Mouse (Mus musculus): ENCODE data around the gene Gm10198. TPM values are rescaled to one million over a fixed set of nuclear protein-coding genes. Genes with fewer than 3 reads are reported as not detected.

Gene Gm10198
- polyA plus RNA-seq, 1 experiment from 2014 or later: not detected

DNA sequence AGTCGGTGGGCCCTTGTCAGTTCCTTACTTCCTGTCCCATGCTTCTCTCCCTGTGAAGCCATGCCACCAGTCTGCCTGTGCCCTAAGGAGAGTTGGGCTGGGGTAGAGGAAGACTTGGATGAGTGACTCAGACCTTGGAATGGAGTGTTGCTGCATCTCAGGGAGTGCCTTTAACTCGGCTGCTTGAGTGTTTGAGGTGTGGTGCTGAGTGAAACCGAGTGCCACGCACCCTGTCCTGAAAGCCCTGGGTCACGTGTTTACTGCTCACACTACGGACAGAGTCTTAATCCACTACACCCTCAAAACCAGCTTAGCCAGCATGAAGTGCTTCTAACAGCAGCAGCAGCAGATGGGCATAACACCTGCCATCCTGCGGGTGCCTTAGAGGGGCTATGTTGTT is 30.5 kb downstream of the Gm10198 start:
- H3K9ac ChIP-seq (ENCODE audit: low read length): no peak overlapping the region
- no peak overlapping the region for H3K27ac ChIP-seq (ENCODE audit: low read depth, low read length)
- H3K27me3 ChIP-seq (replicated peaks; ENCODE audit: control insufficient read depth, insufficient read depth, low read length): no peaks in the 10 kb centered on the region
- 90% methylated on average over 7 of the region's 7 CpGs for whole genome bisulfite sequencing
- no peak overlapping the region for H3K4me2 ChIP-seq (ENCODE audit: low read length)
- no peak overlapping the region for H3K4me3 ChIP-seq (ENCODE audit: low read depth, low read length)
- no peaks in the 10 kb centered on the region for H3K4me1 ChIP-seq (ENCODE audit: control insufficient read depth, insufficient read depth, low read length)
- H3K9me3 ChIP-seq (replicated peaks; ENCODE audit: control insufficient read depth, low read length): no peaks in the 10 kb centered on the region
- no peak for DNase-seq (ENCODE audit: low spot score)
- no peak for ATAC-seq
- H3K36me3 ChIP-seq (ENCODE audit: control insufficient read depth, insufficient read depth, low read length): no peaks in the 10 kb centered on the region

GRCm38 (mm10) chr13:111624115-111624514 is 31.5 kb downstream of the Gm10198 start:
- Histone ChIP-seq H3K36me3 (ENCODE audit: control insufficient read depth, insufficient read depth, low read length) (no peaks in the 10 kb centered on the region), H3K27ac (ENCODE audit: low read depth, low read length) (no peak overlapping the region), H3K4me1 (ENCODE audit: control insufficient read depth, insufficient read depth, low read length) (no peaks in the 10 kb centered on the region), H3K4me3 (ENCODE audit: low read depth, low read length) (no peak overlapping the region), H3K4me2 (ENCODE audit: low read length) (no peak overlapping the region), H3K9ac (ENCODE audit: low read length) (no peak overlapping the region), H3K27me3 (replicated peaks; ENCODE audit: control insufficient read depth, insufficient read depth, low read length) (no peaks in the 10 kb centered on the region), H3K9me3 (replicated peaks; ENCODE audit: control insufficient read depth, low read length) (no peaks in the 10 kb centered on the region)
- 57% methylated on average over 6 of the region's 6 CpGs for WGBS
- no peak for ATAC-seq
- no peak for DNase-seq (ENCODE audit: low spot score)

DNA sequence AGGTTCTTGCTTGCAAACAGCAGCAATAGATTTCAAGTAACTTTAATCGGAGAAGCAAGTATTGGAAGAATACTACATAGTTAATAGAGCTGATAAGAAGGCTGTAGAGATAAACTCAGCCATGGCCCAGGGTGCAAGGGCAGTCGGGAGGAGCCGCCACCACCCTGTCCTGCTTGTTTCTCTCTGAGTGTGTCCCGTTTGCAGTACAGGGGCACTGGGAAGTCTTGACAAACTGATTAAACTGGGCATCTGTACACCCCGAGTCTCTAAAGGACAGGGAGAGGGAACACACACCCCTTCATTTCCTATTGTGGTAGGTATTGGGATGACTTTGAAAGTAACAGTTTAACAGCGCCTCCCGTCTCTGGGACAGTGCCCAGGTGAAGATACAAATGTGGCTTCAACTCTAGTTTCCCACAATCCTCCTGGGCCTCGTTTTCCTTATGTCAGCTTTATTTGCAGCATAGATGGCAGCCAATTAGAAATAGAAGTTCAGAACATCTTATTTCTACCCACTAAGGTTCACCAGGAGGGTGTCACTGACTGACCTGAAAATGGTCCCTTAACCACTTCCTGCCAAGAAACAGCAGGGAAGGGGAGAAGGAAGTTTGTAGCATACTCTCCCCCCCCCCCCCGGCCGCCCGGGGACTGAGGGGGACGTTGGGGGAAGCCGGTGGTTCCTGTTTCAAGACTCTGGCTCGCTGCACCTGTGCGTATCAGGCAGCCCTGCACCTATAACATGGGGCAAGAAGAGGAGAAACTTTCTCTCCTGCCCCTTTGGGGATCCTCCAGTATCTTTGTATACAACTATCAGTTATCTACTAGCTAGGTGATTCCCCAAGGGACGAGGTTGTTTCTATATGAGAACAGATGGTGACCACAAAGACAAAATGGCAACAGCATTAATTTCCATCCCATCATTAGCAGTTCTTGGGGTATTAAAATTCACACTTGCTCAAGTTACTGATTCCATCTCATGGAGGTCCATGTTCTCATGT is 41.9 kb downstream of the Gm10198 start:
- Histone ChIP-seq H3K36me3 (ENCODE audit: control insufficient read depth, insufficient read depth, low read length) (no peaks in the 10 kb centered on the region), H3K4me3 (ENCODE audit: low read depth, low read length) (no peak overlapping the region), H3K27ac (ENCODE audit: low read depth, low read length) (no peak overlapping the region), H3K4me2 (ENCODE audit: low read length) (no peak overlapping the region), H3K4me1 (ENCODE audit: control insufficient read depth, insufficient read depth, low read length) (no peaks in the 10 kb centered on the region), H3K9me3 (replicated peaks; ENCODE audit: control insufficient read depth, low read length) (no peaks in the 10 kb centered on the region; the same call in 1 of the 2 replicates), H3K9ac (ENCODE audit: low read length) (no peak overlapping the region), H3K27me3 (replicated peaks; ENCODE audit: control insufficient read depth, insufficient read depth, low read length) (no peaks in the 10 kb centered on the region)
- no peak for ATAC-seq
- 88% methylated on average over 15 of the region's 16 CpGs for WGBS
- no peak for DNase-seq (ENCODE audit: low spot score)

GRCm38 (mm10) chr13:111640319-111640718 is 47.7 kb downstream of the Gm10198 start:
- no peak overlapping the region for H3K27ac ChIP-seq (ENCODE audit: low read depth, low read length)
- H3K9ac ChIP-seq (ENCODE audit: low read length): no peak overlapping the region
- H3K27me3 ChIP-seq (replicated peaks; ENCODE audit: control insufficient read depth, insufficient read depth, low read length): no peaks in the 10 kb centered on the region
- no peak overlapping the region for H3K4me3 ChIP-seq (ENCODE audit: low read depth, low read length)
- ATAC-seq: no peak
- DNase-seq (ENCODE audit: low spot score): no peak
- H3K4me1 ChIP-seq (ENCODE audit: control insufficient read depth, insufficient read depth, low read length): no peaks in the 10 kb centered on the region
- no peaks in the 10 kb centered on the region; the same call in 1 of the 2 replicates for H3K9me3 ChIP-seq (replicated peaks; ENCODE audit: control insufficient read depth, low read length)
- no peaks in the 10 kb centered on the region for H3K36me3 ChIP-seq (ENCODE audit: control insufficient read depth, insufficient read depth, low read length)
- WGBS: 72% methylated on average over 6 of the region's 6 CpGs
- no peak overlapping the region for H3K4me2 ChIP-seq (ENCODE audit: low read length)

Other genes starting within 250 kb of the Gm10198 start
- 115 and 132 TPM in 2 replicates for gene Gpbp1, start 102.7 kb upstream of the Gm10198 start, polyA plus RNA-seq (2014; fragmentation: Nextera tagmentation; extraction: Ambion mirVana)
- not detected in 2 replicates for gene Gm49496, start 42.8 kb upstream of the Gm10198 start, polyA plus RNA-seq (2014; fragmentation: Nextera tagmentation; extraction: Ambion mirVana)
- gene Mier3, start 88.2 kb downstream of the Gm10198 start, polyA plus RNA-seq (2014; fragmentation: Nextera tagmentation; extraction: Ambion mirVana): 22.2 and 26.8 TPM in 2 replicates
- 9.5 and 11.6 TPM in 2 replicates for gene Map3k1, start 216.2 kb downstream of the Gm10198 start, polyA plus RNA-seq (2014; fragmentation: Nextera tagmentation; extraction: Ambion mirVana)